Mouse (Mus musculus) lung, adult 2 months (tissue): ENCODE results near the gene Gemin7. TPM values are rescaled to one million over a fixed set of nuclear protein-coding genes. Genes with fewer than 3 reads are reported as not detected.
"Not testable (repeated sequence)": the region's sequence is repeated elsewhere in the genome, so short reads cannot be mapped to it uniquely, and the experiment has no call there.

Experiments used
- DNase-seq: peaks from one replicate; pipeline ENCODE4 v3.0.0; 2022
- H3K4me1 ChIP-seq: fragments of 200-500 bp; 2 replicates; pipeline ENCODE4 v1.6.1; 2011; ENCODE audit warnings: low read length; ENCODE audit not compliant: control insufficient read depth, insufficient read depth
- H3K4me3 ChIP-seq: fragments of 200-500 bp; replicated peaks from 2 replicates; pipeline ENCODE3; 2011; ENCODE audit warnings: low read depth, mild to moderate bottlenecking, control low read depth, low read length; ENCODE audit errors: extremely low read depth
- CTCF ChIP-seq: fragments of 200-500 bp; IDR thresholded peaks from 2 replicates; pipeline ENCODE4 v1.5.1; 2011; ENCODE audit warnings: mild to moderate bottlenecking, low read length, control low read depth; ENCODE audit not compliant: insufficient read depth
- POLR2A ChIP-seq: fragments of 200-500 bp; IDR thresholded peaks from 2 replicates; pipeline ENCODE4 v1.6.1; 2011; ENCODE audit warnings: low read depth, mild to moderate bottlenecking, control low read depth, low read length, borderline replicate concordance; ENCODE audit errors: extremely low read depth
- WGBS: fragments of 180-500 bp; shearing (Covaris S2); methylation state at CpG from one replicate; pipeline ENCODE4 v1.1.7; 2018; 5-methylcytosine and 5-hydroxymethylcytosine counted together
- polyA plus RNA-seq: library from polyadenylated mRNA; depleted of rRNA; stranded (reverse); fragments of >200 nt; gene quantifications from 2 replicates; pipeline ENCODE4 v1.2.3, GENCODE M21; 2012; rRNA removed

The Gemin7 gene
- 99.2 and 132 TPM in 2 replicates for polyA plus RNA-seq

- H3K4me3 ChIP-seq, result peak within 1 kb of the TSS; percentile 43
- TF ChIP-seq POLR2A, result no peak
- TF ChIP-seq CTCF, result no peak
- DNase-seq, result peak; percentile 56
- WGBS, result under 1% methylated on average over 56 of the region's 56 CpGs
- H3K4me1 ChIP-seq, result peaks cover 7% of the 10 kb centered on the region
These were observed at the start of gene Gemin7, which contains the start of gene Zfp296 for GRCm38 (mm10) chr7:19577141-19577852. Gemin7 (minus strand) TSS chr7:19577595. Zfp296 (plus strand) TSS chr7:19577287.

GRCm38 (mm10) chr7:19623433-19623832 is 46.0 kb upstream of the Gemin7 start:
- H3K4me1 ChIP-seq, result peaks cover 3% of the 10 kb centered on the region; the same call in 1 of the 2 replicates
- DNase-seq, result no peak
- TF ChIP-seq POLR2A (no peak), CTCF (no peak)
- WGBS, result 33% methylated on average over 2 of the region's 2 CpGs
- H3K4me3 ChIP-seq, result no peak overlapping the region

- 69% methylated on average over 6 of the region's 6 CpGs for WGBS
- no peak overlapping the region for H3K4me3 ChIP-seq
- DNase-seq, result no peak
These were observed 44.8 kb upstream of the Gemin7 start for GRCm38 (mm10) chr7:19622241-19622640.

GRCm38 (mm10) chr7:19620811-19621210 is 43.4 kb upstream of the Gemin7 start:
- no peak for TF ChIP-seq CTCF
- TF ChIP-seq POLR2A, result no peak
- no peak for DNase-seq
- WGBS, result 92% methylated on average over 7 of the region's 7 CpGs
- Histone ChIP-seq H3K4me3 (no peak overlapping the region), H3K4me1 (no peaks in the 10 kb centered on the region)

More at GRCm38 (mm10) chr7:19622241-19622640, 44.8 kb upstream of the Gemin7 start:
- H3K4me1 ChIP-seq, result no peaks in the 10 kb centered on the region
- no peak for TF ChIP-seq POLR2A
- TF ChIP-seq CTCF, result no peak

GRCm38 (mm10) chr7:19619004-19619801 is 41.8 kb upstream of the Gemin7 start:
- peak; percentile 64 for DNase-seq
- TF ChIP-seq CTCF (peak; percentile 83), POLR2A (no peak)
- Histone ChIP-seq H3K4me3 (no peak overlapping the region), H3K4me1 (no peaks in the 10 kb centered on the region)
- WGBS, result 24% methylated on average over 35 of the region's 35 CpGs

- H3K4me3 ChIP-seq, result no peak overlapping the region
- no peaks in the 10 kb centered on the region for H3K4me1 ChIP-seq
- no peak for DNase-seq
- 85% methylated on average over 12 of the region's 12 CpGs for WGBS
- no peak for TF ChIP-seq CTCF
- TF ChIP-seq POLR2A, result no peak
These were observed 37.7 kb upstream of the Gemin7 start for GRCm38 (mm10) chr7:19615036-19615577.

- H3K4me1 ChIP-seq, result no peaks in the 10 kb centered on the region
- no peak for DNase-seq
- TF ChIP-seq POLR2A, result no peak
- no peak for TF ChIP-seq CTCF
- H3K4me3 ChIP-seq, result no peak overlapping the region
- WGBS, result 84% methylated on average over 5 of the region's 5 CpGs
These were observed 33.6 kb upstream of the Gemin7 start for GRCm38 (mm10) chr7:19610969-19611368.

GRCm38 (mm10) chr7:19609641-19610332 is 32.4 kb upstream of the Gemin7 start:
- TF ChIP-seq CTCF (no peak), POLR2A (no peak)
- no peaks in the 10 kb centered on the region for H3K4me1 ChIP-seq
- DNase-seq, result peak; percentile 12
- H3K4me3 ChIP-seq, result no peak overlapping the region
- 84% methylated on average over 12 of the region's 12 CpGs for WGBS

GRCm38 (mm10) chr7:19607291-19607690 is 29.9 kb upstream of the Gemin7 start:
- Histone ChIP-seq H3K4me1 (peaks cover 9% of the 10 kb centered on the region), H3K4me3 (no peak overlapping the region)
- DNase-seq, result no peak
- 77% methylated on average over 5 of the region's 5 CpGs for WGBS
- TF ChIP-seq POLR2A, result no peak
- no peak for TF ChIP-seq CTCF

- 54% methylated on average over 10 of the region's 10 CpGs for WGBS
- not testable (repeated sequence) for H3K4me1 ChIP-seq, H3K4me3 ChIP-seq, DNase-seq
These were observed 27.3 kb upstream of the Gemin7 start for GRCm38 (mm10) chr7:19604606-19605214.
